Mouse (Mus musculus) common myeloid progenitor, adult 5-6 weeks (primary cell): ENCODE measurements around the gene Fahd1. TPM values are rescaled to one million over a fixed set of nuclear protein-coding genes. Genes with fewer than 3 reads are reported as not detected.

Source experiments
- ATAC-seq: replicated peaks from 2 replicates; pipeline ENCODE4 v1.8.0; 2016; ENCODE audit warnings: low read depth, mild to moderate bottlenecking, moderate TSS enrichment, inconsistent platforms; ENCODE audit not compliant: poor library complexity, severe bottlenecking
- total RNA-seq: library from RNA; stranded (forward); fragments of 200-1000, 187-1606 nt; gene quantifications from 2 replicates; pipeline ENCODE4 v1.2.3, GENCODE M21; 2017

Gene Fahd1
- 24.6 and 25.9 TPM in 2 replicates for total RNA-seq

GRCm38 (mm10) chr17:24850065-24850772, at the start of gene Fahd1:
TSS of gene Fahd1 (minus strand) at chr17:24850364.
- ATAC-seq: peak; percentile 93

GRCm38 (mm10) chr17:24899153-24899552, 49.0 kb upstream of the Fahd1 start:
- no peak for ATAC-seq

- no peak for ATAC-seq
Observed at GRCm38 (mm10) chr17:24898041-24898854, 48.1 kb upstream of the Fahd1 start.

GRCm38 (mm10) chr17:24897600-24897999, 47.4 kb upstream of the Fahd1 start:
- ATAC-seq: no peak

- no peak for ATAC-seq
Observed at GRCm38 (mm10) chr17:24896993-24897269, 46.8 kb upstream of the Fahd1 start.

GRCm38 (mm10) chr17:24896241-24896992, 46.3 kb upstream of the Fahd1 start, which contains the start of gene Nme3:
TSS of gene Nme3 (plus strand) at chr17:24896500.
- ATAC-seq: peak; percentile 45

- ATAC-seq: peak; percentile 4; the same call in 1 of the 2 replicates
Observed at GRCm38 (mm10) chr17:24895571-24896240, 45.5 kb upstream of the Fahd1 start.

- peak; percentile 73 for ATAC-seq
Observed at GRCm38 (mm10) chr17:24894995-24895547, 44.9 kb upstream of the Fahd1 start, which contains the start of the genes Eme2 and Mrps34. TSS of gene Eme2 (minus strand) at chr17:24895087. TSS of gene Mrps34 (plus strand) at chr17:24895116.

GRCm38 (mm10) chr17:24894061-24894994, 44.2 kb upstream of the Fahd1 start:
- peak; percentile 8; the same call in 1 of the 2 replicates for ATAC-seq

- ATAC-seq: no peak
Observed at GRCm38 (mm10) chr17:24893276-24893675, 43.1 kb upstream of the Fahd1 start.

- ATAC-seq: no peak
Observed at GRCm38 (mm10) chr17:24892785-24893184, 42.6 kb upstream of the Fahd1 start.

- ATAC-seq: no peak
Observed at GRCm38 (mm10) chr17:24891321-24891720, 41.2 kb upstream of the Fahd1 start.

GRCm38 (mm10) chr17:24890151-24891092, 40.3 kb upstream of the Fahd1 start:
- ATAC-seq: no peak

- no peak for ATAC-seq
Observed at GRCm38 (mm10) chr17:24888862-24889261, 38.7 kb upstream of the Fahd1 start.

GRCm38 (mm10) chr17:24887291-24888080, 37.3 kb upstream of the Fahd1 start:
- no peak for ATAC-seq

GRCm38 (mm10) chr17:24886932-24887271, 36.7 kb upstream of the Fahd1 start:
- ATAC-seq: no peak
